Mouse (Mus musculus): ENCODE measurements at regions not wholly inside any gene's neighbourhood (a gene's known extent, or its start where the extent isn't known, plus 50 kb on each side); places are given as distances from the start of the nearest gene placed in this dataset.
A peak's percentile ranks its signal among the peaks of the same experiment; 100 is the strongest.

GRCm38 (mm10) chr10:126815730-126816129 lies 85.4 kb downstream of the Atp23 start:
- no peak for DNase-seq

DNA sequence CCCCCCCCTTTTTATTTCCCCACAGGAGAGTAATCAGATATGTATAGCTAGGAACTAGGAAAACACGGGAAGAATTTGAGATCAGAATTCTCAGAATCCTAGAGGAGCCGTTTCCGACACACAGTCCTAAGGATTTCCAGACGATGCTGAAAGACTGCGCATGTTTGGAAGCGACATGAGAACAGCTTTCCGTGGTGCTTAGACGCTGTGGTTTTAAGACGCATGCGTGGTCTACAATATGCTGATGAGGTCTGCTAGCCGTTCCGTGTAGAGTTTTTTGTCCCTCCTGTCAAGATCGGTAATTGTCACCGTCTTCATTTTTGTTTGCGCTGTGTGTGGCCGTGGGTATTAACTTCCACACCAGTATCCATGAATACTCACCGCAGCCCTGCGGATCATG lies 86.2 kb downstream of the Atp23 start:
- DNase-seq = no peak

- no peak for DNase-seq
These were observed 88.0 kb downstream of the Atp23 start for GRCm38 (mm10) chr10:126813051-126813593.

- peak in 1 of 2 experiments; percentile 5 for DNase-seq
These were observed 88.9 kb downstream of the Atp23 start for GRCm38 (mm10) chr10:126812243-126812755.

- DNase-seq = no peak
These were observed 90.6 kb downstream of the Atp23 start for GRCm38 (mm10) chr10:126810346-126811095.

DNA sequence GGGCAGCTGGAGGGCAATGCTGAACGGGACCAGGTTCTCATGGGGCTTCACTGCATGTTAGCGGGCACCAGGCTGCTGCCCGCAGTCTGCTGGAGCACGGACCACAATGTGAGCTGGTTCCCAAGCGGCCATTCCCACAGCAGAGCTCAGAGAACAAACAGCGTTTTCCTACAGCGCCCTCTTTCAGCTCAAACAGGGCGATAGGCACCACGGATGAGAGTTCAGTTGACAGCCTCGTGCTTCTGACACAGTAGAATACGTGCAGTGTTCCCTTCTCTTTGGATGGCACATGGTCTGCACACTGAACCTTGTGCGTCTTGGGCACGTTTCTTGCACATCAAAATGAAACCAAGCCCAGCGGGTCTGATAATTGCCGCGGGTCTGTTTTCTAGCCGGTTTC lies 91.6 kb downstream of the Atp23 start:
- no peak for DNase-seq

- no peak for DNase-seq
These were observed 94.3 kb downstream of the Atp23 start for GRCm38 (mm10) chr10:126806881-126807280.

DNA sequence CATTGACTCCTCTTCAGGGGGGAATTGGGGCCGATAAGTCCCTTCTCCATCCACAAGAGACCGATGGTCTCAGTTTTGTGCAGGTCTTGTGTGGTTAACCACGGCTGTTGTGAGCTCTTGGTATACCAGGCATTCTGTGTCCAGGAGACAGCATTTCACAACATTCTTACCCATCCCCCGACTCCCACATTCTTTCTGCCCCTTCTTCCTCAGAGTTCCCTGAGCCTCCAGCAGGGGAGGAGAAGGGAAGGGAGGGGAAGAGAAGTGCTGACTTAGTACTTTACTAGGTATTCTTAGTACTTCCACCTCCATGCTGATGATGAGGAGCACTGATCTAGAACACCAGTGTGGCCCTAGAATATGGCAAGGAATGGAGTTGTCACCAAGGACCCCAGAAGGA lies 98.4 kb downstream of the Atp23 start:
- DNase-seq = no peak

DNA sequence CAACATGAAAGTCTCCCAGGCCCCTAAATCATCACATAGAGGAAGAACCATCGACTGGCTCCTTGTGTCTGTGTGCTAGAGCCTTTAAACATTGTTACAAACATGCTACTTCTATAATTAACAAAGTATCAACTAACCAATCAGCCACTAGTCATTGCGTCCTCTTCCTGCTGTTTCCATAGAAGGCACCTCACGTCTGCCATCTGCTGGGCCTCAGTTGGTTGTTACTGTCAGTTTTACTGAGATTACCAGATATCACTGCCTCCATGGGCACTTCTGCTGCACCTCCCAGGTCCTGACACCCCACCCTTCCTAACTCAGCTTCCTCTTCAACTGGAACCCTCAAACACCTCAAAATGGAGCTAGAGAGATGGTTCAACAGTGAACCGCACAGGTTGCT lies 101.8 kb downstream of the Atp23 start:
- no peak for DNase-seq

GRCm38 (mm10) chr10:126793136-126793535 lies 108.0 kb downstream of the Atp23 start:
- no peak for DNase-seq

DNA sequence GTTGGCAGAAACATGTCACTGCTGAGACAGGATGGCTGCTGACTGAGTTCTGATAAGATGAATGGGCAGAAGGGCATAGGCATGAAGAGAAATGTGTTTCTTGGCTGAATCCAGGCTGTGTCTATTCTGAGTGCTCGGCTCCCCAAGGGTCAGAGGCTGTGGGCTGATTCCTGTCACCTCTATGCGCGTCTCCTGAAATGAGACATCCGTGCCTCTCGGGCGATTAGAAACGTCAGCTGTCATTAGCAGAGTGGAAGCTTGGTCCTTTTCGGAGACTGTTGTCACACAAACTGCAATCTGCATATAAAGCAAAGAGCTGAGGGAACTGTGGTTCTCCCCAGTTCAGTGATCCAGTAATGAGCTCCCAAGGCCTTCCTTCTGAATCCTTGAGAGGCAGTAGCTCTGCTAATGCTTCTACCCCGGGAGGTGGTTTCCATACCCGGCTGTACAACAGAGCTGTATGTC lies 108.8 kb downstream of the Atp23 start:
- no peak for DNase-seq

GRCm38 (mm10) chr10:126788277-126788676 lies 112.9 kb downstream of the Atp23 start:
- no peak for DNase-seq

DNA sequence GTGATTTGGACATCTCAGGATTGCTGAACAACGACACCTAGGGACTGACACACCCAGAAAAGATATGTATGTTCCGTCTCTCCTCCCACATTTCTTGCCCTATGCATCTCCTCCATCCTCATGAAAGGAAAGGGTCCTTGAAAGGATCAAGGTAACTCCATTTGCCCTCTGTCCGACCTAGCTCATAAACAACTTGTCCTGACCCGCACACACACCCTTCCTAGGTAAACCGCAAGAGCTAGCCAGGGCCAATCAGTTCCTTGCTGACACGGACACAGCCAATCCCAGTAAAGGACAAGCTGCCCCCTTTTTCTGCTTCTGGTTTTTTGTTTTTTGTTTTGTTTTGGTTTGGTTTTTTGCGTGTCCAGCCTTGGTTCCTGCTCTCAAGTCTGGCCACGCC lies 118.0 kb downstream of the Atp23 start:
- no peak for DNase-seq

- no peak for DNase-seq
These were observed 124.6 kb downstream of the Atp23 start for GRCm38 (mm10) chr10:126776603-126777002.

DNA sequence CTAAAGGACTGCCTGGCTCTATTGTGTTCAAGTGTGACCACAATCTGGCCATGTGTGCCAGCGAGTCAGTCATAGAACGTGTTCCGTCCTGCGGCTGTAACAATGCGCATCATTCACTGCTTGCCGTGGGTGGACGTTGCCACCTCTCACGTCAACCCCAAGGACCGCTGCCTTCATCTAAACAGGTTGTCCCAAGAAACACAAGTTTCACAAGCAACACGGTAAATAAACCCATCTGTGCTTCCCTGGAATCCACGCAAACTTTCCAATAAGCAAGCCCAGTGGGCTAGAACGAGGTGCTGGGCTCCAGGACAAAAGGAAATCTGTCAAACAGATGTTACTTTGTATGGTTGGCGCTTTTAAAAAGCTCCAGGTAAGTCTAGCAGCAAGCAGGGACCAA lies 125.2 kb downstream of the Atp23 start:
- no peak for DNase-seq

DNA sequence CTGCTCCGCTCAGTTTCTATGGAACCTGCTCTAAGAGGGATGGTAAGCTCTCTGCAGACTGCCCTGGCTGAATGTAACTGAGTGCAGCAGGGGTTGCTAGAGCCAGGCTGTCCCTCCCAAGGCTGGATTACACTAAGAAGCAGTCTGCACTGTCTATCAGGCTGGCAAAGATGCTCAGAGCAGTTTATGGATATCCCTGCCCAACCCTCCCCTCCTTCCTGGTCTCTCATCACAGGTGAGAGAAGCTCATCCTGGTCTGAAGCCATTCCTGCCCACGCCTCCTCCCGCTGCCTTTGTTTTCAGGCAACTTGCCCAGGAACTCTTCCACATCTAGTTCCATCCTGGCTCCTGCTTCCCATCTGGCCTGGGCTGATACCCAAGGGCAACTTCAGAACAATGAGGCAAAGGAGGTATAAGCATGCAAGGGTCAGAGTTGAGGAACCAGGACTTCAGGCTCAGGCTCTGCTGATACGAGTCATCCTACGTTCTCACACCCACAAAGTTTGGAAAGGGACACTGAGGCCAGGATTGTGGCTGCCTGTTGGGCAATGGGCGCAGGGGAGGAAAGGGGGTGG lies 130.6 kb downstream of the Atp23 start:
- DNase-seq = no peak

DNA sequence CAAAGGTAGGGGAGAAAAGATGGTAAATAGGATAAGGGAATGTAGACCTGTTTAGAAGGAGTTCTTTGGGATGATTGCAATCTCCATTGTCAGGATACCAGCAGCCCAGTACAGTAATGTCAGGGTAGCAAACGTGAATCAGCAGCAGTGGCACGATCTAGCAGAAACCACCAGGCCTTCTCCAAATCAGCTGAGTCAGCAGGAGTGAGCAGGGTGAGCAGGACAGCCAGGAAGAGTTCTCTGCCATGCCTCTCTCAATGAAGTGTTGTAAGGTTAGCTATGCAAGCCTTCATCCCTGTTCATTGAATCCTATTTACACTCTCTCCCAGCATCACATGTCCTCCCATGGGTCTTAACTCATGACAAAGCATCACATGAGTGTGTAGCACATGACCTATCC lies 135.5 kb downstream of the Atp23 start:
- no peak for DNase-seq

DNA sequence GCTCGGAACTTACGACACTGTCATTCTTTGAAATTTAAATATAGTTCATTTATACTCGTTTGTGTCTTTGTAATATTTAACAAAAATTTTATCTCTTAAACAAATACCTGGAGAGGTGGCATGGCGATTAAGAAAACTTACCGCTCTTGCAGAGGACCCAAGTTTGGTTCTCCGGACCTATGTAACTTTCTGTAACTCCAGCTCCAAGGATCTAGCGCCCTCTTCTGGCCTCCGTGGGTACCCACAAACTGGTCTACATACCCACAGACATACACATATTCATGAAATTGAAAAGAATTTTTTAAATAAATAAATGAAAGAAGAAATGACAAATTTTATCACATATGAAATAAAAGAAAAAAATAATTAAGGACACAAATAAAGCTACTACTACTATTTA lies 136.4 kb downstream of the Atp23 start:
- DNase-seq = no peak

DNA sequence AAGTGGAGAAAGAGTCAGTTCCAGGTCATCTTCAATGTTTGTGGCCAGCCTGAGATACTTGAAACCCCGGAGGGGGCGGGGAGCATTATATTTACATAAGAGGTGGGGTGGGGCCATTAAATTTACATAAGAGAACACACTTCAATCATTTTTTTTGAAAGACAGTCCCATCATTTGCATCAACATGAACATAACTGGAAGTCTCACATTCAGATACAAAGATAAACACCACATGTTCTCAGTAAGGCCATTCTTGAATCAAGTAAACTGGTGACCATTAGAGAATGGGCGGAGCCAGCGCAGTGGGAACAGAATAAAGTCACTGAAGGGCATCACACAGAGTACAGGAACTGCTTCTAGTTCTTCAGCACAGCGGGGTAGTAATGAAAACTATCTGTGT lies 137.2 kb downstream of the Atp23 start:
- no peak for DNase-seq

DNA sequence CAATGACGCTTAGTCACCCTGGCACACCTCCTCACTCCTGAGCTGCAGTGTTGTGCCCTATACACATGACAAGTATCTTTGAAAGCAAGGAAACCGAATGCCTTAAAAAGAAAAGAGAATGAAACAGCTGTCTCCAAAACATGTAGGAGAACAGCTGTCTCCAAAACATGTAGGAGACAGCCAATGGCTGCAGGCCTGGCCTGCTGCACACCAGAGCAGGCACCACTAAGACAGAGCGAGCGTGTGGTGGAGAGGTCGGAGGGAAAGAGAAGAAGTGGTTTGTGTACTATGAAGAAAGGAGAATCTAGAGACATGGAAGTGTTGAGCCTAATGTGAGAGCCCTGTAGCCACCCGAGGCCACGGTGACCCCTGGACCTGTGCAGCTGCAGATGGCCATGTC lies 142.5 kb downstream of the Atp23 start:
- no peak for DNase-seq

GRCm38 (mm10) chr10:126753201-126753600 lies 148.0 kb downstream of the Atp23 start:
- no peak for DNase-seq

GRCm38 (mm10) chr10:126752699-126753098 lies 148.5 kb downstream of the Atp23 start:
- no peak for DNase-seq

DNA sequence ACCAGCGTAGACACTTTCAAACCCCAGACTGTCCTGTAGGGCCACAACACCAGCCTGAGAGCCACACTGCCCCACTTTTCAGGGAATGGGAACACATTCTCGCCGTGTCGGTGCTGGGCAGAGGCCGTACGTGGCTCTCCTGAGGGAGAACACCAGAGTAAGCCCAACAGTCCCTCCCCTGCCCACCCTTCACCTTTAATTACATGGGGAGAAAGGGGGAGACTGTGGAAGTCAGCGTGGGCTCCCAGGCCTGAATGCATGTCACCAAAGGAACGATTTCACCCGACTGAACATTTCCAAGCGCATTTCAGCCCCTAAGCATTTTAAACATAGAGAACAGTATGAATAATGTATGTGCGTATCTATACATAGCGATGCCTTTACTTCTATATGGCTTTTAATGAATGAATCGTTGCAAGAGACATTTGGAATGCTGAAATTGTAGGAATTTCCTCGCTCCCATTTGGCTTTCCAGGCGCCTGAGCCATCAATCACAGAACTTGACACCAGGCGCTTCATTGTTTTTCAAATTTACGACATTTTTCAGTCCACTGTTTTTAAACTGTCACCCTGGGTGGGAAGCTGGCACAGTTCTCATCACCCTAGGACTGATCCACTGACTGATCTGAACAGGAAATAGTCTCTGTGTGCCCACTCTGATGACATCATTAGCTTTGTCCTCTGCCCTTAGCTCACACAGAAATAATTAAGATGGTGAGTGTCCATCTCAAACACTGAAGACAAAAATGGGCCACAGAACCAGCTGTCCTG lies 152.3 kb downstream of the Atp23 start:
- DNase-seq = no peak

All from lung, adult 18-20 months (tissue).